Mouse (Mus musculus): ENCODE measurements around the gene Gsg1l. TPM values are rescaled to one million over a fixed set of nuclear protein-coding genes. Genes with fewer than 3 reads are reported as not detected.

Gene Gsg1l
- total RNA-seq (2021) = 10 to 100 TPM in 1 of 2 experiments, 1 to 10 TPM in 1; 9.3 to 14.0 TPM
- long read RNA-seq, experiment 1, partial matches to known transcripts = 0 of 3 reads
- long read RNA-seq, experiment 1, other reads (novel, unspliced or antisense) = 3 of 3 reads
- long read RNA-seq, experiment 2, transcript Gsg1l-201 (7 exons, 3,923 nt) = major isoform, 5 of 7 reads
- long read RNA-seq, experiment 2, partial matches to known transcripts = 1 of 7 reads
- long read RNA-seq, experiment 2, other reads (novel, unspliced or antisense) = 1 of 7 reads

DNA sequence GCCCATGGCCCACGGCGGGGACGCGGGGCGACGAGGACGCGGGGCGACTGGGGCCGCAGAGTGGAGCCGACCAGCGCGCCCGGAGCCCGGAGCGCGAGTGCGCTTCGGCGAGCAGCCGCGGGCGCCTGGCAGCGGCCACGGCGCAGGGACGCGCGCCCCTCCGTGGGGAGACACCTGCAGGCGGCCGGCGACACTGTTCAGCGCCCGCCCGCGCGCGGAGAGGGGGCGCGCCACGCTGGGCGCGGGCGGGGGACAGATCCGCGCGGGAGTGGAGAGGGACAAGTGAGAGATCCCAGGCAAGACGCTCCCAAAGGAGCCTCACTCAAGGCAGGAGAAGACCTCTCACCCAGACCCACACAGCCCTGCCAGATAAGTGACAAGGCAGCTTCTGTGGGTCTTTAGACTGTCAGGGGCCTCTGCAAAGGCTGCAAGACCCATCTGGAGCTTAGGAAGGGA, at the start of gene Gsg1l:
Gene Gsg1l (minus strand): TSS at position 126 of the 456 bp plus-strand sequence.
- DNase-seq (ENCODE audit: low spot score in 2 of 2) = peak in 1 of 2 experiments; percentile 26

- DNase-seq (ENCODE audit: low spot score in 2 of 2) = no peak
Observed at GRCm38 (mm10) chr7:126127673-126128072, 45.5 kb upstream of the Gsg1l start.

GRCm38 (mm10) chr7:126126502-126126901, 44.3 kb upstream of the Gsg1l start:
- DNase-seq (ENCODE audit: low spot score in 2 of 2) = no peak

DNA sequence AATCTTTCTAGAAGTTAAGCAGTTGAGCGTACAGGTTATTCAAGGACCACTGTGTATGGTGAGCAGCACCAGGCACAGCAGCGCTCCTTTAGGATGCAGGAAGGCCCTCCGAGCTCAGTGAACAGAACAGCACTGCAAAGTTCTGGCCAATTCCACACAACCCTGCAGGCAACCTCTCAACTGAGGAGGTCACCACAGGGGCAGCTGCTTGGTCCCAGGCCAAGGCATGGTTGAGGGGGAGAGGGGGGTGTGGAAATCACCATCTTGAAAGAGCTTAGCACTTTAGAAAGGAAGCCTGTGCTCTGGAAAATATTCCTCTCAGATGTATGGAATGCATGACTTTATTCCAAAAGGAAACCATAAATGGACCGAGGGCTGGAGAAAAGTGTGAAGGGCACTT, 39.3 kb upstream of the Gsg1l start:
- DNase-seq (ENCODE audit: low spot score in 2 of 2) = no peak

DNA sequence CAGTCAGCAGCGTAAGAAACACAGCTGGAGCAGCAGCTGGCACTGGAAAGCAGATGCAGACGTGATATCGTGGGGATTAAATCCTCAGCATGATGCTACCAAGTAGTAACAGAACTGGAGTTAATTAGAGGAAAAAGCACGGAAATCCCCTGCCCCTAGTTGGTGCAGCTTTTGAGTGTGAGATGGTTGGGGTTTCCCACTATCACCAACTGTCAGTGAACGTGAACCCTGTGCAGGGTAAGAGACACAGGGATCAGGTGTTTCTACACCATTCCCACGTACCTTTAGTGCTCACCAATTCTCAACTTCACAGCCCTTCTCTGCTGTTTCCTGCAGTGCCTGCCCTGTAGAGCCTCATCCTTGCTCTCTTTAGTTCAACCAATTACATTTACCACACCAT, 37.6 kb upstream of the Gsg1l start:
- no peak for DNase-seq (ENCODE audit: low spot score in 2 of 2)

DNA sequence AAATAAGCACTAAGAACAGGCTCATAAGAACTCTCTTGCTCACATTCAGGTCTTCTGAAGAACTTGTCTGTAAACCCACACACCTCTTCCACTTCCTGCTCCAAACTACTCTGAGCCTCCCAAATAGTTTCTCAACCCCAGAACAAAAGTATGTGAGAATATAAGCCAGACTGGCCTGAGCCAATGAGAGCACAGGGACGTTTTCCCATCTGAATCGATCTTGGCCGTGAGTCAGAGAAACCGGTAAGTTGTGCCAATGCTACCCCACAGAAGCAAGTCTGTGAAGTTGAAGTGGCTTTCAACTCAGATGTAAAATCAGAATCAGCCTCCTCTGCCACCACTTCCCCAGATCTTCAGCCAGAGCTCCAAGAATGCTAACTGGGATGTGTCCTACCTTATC, 31.1 kb upstream of the Gsg1l start:
- DNase-seq (ENCODE audit: low spot score in 2 of 2) = peak in 1 of 2 experiments; percentile 31

- no peak for DNase-seq (ENCODE audit: low spot score in 2 of 2)
Observed at GRCm38 (mm10) chr7:126111230-126111629, 29.0 kb upstream of the Gsg1l start.

DNA sequence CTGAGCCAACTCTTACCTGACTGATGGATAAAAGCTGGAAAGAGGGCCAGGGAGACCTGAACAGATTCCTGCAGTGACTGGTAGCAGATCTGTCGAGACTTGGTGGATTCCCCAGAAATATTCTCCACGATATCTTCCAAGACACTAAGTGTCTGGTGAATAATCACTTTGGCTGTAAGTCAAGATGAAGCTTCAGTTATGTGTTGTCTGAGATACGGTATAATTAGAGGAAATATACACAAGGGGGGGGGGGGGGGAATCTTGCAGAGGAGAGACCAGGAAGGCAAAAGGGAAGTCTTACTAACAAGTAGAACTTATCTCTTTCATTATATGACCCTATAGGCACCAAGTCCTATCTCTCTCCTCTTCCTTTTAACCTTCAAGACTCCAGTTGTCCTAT, 27.7 kb upstream of the Gsg1l start:
- no peak for DNase-seq (ENCODE audit: low spot score in 2 of 2)

- no peak for DNase-seq (ENCODE audit: low spot score in 2 of 2)
Observed at GRCm38 (mm10) chr7:126100440-126100839, 18.2 kb upstream of the Gsg1l start.

DNA sequence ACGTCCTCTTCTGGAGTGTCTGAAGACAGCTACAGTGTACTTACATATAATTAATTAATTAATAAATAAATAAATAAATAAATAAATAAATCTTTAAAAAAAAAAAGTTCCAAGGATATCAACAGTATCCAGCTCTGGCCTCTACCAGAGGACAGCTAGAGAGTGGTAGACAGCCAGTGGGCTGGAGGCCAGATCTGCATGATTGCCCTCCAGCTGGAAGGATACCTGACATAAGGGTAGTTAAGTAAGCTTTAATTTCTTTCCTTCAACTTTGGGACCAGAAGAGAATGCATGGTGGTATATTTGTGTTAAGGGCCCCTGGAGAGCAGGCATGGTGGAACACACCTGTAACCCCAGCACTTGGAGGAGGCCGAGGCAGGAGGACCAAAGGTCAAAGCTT, 17.6 kb upstream of the Gsg1l start:
- no peak for DNase-seq (ENCODE audit: low spot score in 2 of 2)

DNA sequence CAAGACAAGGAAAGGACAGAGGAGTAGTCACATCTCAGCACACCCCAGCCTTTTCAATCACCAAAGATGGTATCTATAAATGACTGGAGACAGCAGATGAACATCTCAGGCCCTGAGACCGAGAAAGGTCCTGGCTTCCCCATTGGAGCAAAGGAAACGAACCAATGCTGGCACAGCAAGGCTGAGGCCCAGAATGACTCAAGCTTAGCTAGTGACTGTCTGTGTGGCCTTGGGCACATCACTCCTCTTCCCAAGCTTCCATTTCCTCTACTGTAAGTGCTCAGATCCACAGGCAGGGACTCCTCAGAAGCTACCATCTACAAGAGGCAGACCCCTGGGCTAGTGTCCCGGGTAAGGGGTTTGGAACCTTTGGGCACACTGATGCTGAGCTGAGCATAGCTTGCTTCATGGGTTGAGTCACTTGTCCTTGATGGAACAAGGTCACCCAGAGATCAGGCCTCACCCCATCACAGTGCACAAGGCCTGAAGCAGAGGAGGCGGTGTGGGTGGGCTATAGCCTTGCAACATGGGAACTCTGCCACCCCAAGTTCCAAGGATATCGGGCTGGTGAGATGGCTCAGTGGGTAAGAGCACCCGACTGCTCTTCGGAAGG, 17.1 kb upstream of the Gsg1l start:
- DNase-seq (ENCODE audit: low spot score in 2 of 2) = no peak

DNA sequence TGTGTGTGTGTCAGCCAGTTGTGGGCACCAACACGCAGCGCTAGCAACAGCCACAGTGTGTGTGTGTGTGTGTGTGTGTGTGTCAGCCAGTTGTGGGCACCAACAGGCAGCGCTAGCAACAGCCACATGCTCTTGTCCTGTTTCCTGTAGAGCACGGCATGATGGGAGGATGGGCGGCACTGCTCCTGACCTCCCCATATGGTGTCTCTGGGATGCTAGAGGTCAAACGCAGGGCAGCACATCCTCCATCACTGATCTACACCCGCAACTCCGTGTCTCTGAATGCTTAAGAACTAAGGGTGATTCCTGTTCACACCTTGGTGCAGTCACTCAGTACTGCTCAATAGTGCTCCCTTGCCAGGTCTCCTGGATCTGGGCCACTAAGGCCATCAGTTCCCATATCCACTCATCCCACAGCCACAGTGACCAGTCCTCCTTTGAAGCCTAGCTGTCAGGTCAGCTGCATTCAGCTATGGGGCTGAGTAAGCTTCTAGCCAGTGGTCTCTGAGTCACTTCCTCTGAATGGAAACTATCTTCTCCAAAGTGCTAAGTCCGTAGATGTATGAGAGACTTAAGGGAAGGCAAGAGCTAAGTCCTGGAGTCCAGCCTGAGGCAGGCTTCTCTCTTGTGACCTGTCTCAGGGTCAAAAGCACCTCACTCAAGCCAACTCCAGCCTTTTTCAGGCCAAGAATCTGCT, 15.2 kb upstream of the Gsg1l start:
- no peak for DNase-seq (ENCODE audit: low spot score in 2 of 2)

DNA sequence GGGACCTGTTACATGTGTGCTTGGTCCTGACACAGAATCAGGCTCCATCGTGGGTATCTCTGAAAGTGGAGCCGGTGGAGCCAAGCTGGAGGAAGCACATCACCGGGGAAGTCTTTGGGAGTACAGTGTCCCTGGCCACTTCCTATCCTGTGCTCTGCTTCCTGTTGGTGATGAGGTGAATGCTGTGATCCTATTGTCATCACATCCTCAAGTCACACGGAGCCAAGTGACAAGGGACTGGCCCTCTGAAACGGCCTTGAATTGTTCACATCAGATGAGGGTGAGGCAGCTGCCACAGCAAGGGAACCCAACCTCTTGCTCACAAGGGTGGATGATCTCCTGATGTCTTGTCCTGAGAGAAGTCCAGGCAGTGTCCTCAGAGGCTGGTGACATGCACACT, 14.4 kb upstream of the Gsg1l start:
- no peak for DNase-seq (ENCODE audit: low spot score in 2 of 2)

DNA sequence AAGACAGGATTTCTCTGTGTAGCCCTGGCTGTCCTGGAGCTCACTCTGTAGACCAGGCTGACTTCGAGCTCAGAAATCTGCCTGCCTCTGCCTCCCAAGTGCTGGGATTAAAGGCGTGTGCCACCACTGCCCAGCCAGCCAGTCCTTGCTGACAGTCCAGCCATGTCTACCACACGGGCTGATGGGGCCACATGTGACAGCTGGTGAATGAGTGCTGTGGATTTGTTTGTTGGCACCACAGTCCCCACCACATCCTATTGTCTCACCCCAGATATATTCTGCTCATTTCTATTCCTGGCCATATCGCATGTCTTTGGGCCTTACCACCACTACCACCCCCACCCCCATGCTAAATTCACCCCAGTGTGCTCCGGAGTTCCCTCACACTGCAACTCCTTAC, 12.5 kb upstream of the Gsg1l start:
- no peak for DNase-seq (ENCODE audit: low spot score in 2 of 2)

GRCm38 (mm10) chr7:126093162-126093561, 11.0 kb upstream of the Gsg1l start:
- DNase-seq (ENCODE audit: low spot score in 2 of 2) = no peak

GRCm38 (mm10) chr7:126089782-126090181, 7.6 kb upstream of the Gsg1l start:
- peak; percentile 54 to 71 for DNase-seq (ENCODE audit: low spot score in 2 of 2)

GRCm38 (mm10) chr7:126088155-126088554, 5.9 kb upstream of the Gsg1l start:
- DNase-seq (ENCODE audit: low spot score in 2 of 2) = no peak

GRCm38 (mm10) chr7:126087602-126088001, 5.4 kb upstream of the Gsg1l start:
- peak in 1 of 2 experiments; percentile 25 for DNase-seq (ENCODE audit: low spot score in 2 of 2)

- no peak for DNase-seq (ENCODE audit: low spot score in 2 of 2)
Observed at GRCm38 (mm10) chr7:126086321-126086741, 4.1 kb upstream of the Gsg1l start.

DNA sequence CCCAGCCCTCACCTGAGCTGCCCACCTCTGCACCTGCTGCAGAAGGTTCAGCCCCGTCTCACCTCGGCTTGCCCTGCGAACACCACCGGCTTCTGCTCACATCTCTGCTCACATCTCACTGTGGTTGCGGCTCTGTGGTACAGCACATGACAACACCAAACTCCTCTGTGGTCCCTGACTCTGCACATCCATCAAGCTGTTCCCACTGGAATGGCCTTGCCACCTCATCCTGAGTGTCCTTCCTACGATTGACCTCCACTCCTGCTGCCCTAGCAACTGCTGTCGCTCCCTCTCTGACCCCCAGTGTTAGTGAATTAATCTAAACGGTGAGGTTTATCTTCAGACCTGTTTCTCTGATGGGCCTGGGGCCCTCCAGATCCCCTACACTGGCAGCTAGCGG, 2.9 kb upstream of the Gsg1l start:
- DNase-seq (ENCODE audit: low spot score in 2 of 2) = no peak

DNA sequence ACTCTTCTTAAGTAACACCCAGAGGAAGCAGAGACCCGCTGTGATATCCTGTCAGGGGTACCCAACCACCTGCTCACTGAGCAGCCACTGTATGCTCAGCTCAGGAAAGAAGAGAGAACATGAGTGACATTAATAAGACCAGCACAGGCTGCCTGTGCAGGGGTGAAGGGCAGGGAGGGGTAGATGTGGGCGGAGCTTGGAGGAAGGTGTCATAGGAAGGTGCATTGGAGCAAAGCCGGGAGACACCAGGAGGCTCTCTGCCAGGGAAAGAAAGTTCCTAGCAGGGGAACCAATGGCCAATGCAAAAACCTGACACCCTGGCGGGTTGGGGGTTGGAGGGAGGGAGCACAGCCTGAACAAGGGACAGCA, 1.8 kb upstream of the Gsg1l start:
- DNase-seq (ENCODE audit: low spot score in 2 of 2) = no peak

GRCm38 (mm10) chr7:126083341-126083979, 1.2 kb upstream of the Gsg1l start:
- peak in 1 of 2 experiments; percentile 24 for DNase-seq (ENCODE audit: low spot score in 2 of 2)
